Mouse (Mus musculus) layer of hippocampus, adult 9-10 months (tissue): Measurements from ENCODE around the gene Elavl3.
"Not testable (repeated sequence)": the region's sequence is repeated elsewhere in the genome, so short reads cannot be mapped to it uniquely, and the experiment has no call there.

Experiments
- DNase-seq: peaks from one replicate; pipeline ENCODE4 v3.0.0; 2022; ENCODE audit warnings: low spot score

The Elavl3 gene

DNA sequence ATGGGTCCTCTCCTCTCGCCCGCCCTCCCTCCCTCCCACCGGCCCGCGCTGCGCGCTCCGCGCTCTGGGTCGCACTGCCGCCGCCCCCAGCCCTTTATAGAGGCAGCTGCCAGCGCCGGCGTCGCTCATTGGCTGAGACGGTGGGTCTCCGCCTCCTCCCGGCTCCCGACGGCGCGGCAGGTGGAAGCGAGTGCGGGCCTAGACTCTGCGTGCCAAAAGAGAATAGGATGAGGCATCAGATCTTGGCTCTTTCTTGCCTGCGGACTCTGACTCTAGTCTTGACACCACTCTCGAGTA is at the start of gene Elavl3:
Elavl3 (minus strand) TSS at position 66 of the 297 bp plus-strand sequence.
- DNase-seq = no peak

DNA sequence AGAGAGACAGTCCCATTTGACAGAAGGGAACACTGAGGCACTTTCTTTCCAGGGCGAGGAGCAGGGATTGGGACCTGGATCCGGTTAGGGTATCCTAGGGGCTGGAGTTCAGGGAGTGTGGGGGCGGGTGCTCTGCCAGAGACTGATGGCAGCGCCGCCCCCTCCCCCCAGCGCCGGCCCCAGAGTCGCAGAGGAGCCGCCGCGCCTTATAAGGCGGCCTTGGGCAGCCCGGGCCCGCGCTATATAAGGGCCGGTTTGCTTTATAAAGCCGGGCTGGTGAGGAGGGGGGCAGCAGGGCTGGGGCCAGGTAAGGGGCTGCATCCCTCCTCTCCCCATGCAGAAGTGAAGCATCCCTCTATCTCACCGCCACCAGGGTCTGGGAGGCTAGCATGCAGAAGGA is 48.1 kb upstream of the Elavl3 start:
- no peak for DNase-seq

DNA sequence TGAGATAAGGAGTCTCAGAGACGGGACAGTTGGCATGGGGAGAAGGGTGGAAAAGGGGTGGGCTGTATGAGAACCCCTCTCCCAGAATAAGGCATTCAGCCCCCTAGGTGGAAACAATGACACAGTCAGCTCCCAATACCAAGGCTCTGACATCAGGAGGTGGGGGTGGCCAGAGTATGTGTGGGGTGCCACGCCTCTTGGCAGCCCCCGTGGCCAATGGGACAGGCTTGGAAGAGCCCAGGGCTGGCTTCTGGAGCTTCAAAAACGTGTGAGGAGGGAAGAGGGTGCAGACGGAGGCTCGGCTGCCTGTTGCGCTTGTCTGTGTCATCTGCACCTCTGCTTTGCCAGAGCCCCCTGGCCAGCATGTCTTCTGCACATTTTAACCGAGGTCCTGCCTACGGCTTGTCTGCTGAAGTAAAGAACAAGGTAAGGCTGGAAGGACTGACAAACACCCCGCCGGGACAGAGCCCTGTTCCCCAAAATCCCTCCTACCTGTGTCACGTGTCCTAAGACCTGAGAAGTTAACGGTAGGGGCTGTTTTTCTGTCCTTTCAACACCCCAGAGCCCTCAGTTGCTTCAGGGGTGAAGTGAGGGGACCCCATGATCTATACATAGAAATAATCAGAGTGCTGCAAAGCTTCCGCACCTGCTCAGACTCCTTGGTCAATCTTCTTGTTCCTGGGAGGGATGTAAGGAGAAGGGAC is 47.3 kb upstream of the Elavl3 start, which contains the start of gene Cnn1:
Cnn1 (plus strand) TSS at position 224 of the 704 bp plus-strand sequence.
- DNase-seq = no peak

DNA sequence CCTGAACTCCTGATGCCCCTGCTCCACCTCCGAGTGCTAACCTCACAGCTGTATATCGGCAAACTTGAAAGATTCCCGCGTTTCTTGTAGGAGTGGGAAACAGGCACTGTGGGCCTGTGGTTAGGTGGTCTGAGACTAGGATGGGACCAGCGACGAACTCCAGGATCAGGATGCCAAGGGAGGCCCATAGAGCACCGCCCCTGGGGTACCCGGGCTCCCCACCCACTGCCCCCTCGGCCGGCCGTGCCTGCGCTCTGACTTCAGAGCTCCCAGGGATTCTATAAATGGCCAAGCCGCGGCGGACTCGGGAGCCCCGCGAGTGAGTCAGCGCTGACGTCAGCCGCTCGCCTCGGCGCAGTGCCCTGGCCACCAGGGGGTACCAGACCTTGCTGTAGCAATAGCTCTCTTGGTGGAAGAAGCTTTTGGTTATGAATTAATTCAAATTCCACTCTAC is 44.1 kb upstream of the Elavl3 start:
- no peak for DNase-seq

DNA sequence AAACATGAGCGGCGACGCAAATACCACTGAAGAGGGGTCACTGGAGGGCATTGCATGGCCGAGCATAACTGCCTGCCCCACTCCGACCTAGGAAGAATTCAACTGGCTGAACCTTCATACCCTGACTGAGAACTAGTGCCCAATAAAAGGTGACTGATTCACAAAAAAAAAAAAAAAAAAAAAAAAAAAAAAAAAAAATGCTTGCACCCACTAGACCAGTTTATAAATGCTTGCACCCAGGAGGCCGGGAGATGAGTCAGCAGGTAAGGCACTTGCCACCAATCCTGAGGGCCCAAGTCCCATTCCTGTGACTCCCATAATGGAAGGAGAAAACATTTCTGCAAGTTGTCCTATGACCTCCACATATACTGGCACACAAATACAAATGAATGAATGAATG is 40.9 kb upstream of the Elavl3 start:
- DNase-seq = no peak

DNA sequence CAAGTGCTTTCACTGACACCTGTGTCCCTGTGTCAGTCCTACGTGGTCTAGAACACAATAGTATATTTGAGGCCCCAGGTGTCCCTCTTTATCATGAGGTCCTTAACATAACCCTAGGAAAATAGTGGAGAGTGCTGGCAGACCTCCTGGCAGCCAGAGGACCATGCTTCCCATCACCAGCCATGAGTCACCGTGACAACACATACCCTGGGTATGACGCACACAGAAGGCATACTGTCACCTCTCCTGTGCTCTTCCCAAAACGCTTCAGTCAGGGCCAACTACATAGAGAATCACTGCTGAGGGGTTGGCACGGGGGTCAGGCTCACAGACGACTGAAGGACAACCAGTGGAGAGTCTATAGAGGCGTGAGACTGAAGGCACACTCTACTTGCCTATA is 38.2 kb upstream of the Elavl3 start:
- no peak for DNase-seq

DNA sequence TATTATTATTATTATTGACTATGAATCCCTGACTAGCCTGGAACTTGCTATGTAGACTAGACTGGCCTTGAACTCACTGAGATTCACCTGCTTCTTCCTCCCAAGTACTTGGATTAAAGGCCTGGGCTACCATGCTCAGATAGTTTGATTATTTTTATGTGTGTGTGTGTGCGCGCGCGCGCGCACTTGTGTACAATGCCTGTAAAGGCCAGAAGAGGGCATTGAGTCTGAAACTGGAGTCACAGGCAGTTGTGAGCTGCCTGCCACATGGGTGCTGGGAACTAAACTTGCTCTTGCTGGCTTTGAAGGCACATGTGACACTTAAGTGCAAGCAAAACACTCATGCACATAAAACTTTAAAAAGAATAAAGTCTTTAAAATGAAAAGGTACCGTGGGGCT is 37.5 kb upstream of the Elavl3 start:
- no peak for DNase-seq

DNA sequence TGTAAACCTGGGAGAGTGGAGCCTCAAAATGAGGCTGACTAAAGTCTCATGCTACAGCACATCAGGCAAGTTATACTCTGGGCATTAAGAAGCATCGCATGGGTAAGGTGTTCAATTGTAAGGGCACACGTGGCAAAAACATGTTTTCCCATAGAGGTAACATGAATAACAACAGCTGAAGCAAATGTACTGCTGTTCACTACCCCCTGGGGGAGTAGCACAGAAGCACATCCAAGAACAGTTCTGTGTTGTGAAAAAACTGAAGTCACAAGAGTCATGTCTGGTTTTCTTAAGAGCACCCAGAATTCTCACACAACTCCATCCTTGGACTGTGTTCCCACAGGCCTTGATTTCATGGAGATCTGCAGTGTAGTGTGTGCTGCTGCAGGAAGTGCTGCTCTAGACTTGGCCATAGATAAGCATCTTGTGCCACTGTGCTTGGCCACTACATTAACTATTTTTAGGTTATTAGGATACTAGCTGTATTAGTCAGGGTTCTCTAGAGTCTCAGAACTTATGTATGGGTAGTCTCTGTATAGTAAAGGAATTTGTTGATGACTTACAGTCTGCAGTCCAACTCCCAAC is 35.3 kb upstream of the Elavl3 start:
- DNase-seq = no peak

DNA sequence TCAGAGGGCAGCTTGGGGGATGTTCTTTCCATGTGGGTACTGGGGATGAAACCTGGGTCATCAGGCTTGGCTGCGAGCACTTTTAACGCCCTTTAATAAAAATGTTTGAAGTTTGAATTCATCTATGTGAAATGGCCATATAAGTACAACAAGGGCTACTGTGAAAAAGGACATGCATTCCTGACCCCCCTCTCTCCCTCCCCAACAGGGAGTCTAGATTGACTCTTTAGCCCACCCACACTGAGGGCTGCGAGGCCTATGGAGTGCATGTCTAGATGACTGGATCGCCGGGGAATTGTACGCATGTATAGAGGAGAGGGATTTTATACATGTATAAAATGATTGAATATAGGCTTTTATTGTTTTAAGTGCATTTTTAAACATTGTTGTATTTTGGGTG is 34.2 kb upstream of the Elavl3 start:
- no peak for DNase-seq

DNA sequence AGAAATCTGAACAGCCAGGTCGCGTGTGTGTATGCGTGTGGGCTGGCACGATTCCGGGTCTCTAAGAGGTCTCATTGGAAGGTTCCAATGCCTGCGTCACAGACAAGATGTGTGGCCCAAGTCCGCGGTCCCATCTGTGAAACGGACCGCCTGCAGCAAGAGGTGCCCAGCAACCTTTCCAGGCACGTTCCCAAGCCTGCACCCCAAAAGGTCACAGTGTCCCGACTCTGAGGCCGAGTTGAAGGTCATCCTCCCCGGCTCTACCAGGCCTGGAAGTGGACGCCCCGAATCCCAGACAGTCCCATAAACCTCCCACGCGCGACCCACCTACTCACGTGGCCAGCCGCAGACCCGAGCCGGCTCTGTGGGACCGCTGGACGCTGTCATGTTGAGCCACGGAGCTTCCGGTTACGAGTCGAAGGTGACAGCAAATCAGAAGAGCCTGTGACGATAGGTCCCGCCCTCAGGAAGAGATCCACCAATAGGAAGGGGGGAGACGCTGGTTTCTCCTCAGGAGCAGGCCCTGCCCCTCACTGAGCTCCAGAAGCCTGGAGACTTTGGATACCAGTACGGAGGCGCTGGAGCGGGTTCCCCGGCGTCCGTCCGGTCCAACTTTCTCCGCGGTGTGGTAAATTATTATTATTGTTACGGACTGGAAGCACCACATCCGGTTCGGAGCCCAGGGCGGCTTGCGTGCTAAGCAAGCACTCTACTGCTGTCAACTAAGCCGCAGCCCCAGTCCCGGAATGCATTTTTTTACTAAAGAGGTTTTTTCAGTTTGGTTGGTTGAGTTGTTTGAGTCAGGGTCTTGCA is 33.4 kb upstream of the Elavl3 start, which contains the start of gene Ecsit:
Ecsit (minus strand) TSS at position 417 of the 813 bp plus-strand sequence.
- DNase-seq = peak; percentile 91

DNA sequence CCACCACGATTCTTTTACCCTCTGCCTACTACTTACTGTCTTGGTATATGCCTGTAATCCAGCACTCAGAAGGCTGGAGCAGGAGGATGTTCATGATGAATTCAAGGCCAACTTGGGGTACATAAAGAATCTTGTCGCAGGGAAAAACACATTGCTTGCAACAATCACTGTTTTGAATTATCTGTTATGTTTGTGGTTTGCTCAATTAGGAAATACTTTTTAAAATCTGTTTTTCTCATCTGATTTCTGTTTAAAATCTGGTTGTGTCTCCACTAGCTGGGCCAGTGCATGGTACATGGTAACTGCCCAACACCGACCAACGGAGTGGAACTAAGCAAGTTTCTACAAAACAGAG is 32.8 kb upstream of the Elavl3 start:
- no peak for DNase-seq

DNA sequence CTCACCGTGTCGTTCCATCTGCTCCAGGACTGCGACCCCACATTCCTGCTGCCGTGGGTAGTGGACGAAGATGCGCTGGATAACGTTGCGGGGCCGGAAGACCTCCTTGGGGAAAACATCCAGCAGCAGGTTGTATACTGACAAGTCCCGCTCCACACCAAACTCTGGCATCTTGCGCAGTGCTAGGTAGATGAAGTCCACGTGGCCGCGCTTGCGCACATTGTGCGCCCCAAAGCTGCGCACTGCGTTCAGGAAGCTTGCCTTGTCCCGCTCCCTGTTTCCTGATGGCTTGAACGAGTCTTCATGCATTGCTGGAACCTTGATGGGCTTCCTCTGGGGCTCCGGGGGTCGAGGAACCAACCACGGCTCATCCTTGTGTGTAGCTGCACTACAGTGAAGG is 24.4 kb upstream of the Elavl3 start:
- no peak for DNase-seq

DNA sequence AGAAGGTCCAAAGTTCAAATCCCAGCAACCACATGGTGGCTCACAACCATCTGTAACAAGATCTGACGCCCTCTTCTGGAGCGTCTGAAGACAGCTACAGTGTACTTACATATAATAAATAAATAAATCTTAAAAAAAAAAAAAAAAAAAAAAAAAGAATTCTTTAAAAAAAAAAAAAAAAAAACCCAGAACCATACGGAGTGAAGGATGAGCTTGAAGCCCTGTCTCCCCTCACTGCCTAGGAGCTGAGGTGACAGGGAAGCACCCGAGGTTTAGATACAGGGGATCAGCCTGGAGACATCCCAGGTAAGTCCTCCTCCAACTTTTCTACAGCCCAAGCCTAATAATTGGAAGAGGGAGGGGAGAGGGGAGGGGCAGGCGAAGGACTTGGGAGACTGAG is 24.0 kb upstream of the Elavl3 start:
- DNase-seq = not testable (repeated sequence)

DNA sequence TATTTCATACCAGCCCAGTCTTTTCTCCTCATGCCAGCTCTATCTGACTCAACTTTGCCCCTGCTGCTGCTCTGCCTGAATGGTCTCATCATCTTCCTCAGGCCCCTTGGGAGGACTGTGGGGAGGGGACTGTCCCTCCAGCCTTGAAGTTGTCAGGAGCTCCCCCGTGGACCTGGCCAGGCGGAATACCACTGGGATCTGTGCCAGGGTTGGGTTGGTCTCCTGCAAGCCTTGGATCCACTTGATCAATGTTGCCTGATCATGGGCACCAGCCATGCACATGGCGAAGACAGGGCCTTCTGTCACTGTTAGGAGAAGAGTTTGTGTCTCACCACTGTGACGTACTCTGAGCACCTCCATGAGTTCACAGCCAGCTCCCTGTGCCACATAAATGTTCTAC is 20.5 kb upstream of the Elavl3 start:
- no peak for DNase-seq

DNA sequence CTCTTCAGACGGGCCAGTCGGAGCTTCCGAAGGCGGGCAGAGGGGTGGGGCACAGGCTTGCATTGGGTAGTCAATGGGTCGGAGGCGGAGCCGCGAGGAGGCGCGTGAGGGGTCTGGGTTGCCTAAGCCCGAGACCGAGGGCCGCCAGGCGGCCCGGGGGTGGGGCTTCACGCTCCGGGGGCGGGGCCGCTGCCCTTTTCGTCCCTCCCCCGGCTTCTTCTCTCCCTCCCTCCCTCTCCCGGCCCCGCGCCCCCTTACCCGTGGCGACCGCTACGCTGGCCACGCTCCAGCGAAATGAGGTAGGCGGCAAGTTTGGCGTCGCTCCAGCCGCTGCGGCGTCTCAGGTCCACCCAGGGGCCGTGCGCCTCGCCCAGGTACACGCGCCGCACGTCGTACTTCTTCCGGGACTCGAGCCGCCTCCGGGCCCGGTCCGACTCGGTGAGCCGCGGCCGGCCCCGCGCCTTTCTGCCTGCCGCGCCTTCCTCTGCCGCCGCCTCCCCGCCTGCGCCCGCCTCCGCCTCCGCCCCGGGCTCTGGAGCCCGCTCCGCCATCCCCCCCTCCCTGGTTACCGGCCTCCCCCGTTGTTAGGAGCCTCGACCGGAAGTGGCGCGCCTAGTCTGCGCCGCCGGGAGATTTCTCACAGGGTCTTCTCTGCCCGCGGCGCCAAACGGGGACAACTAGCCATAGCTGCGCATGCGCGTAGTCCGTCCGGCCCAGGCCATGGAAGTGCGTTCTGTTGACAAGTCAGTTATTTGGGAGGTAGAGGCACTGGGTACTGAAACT is 19.2 kb upstream of the Elavl3 start, which contains the start of the genes Gm49318 and Zfp653:
Gm49318 (minus strand) TSS at position 469 of the 783 bp plus-strand sequence.
Zfp653 (minus strand) TSS at position 586 of the 783 bp plus-strand sequence.
- DNase-seq = peak; percentile 87

DNA sequence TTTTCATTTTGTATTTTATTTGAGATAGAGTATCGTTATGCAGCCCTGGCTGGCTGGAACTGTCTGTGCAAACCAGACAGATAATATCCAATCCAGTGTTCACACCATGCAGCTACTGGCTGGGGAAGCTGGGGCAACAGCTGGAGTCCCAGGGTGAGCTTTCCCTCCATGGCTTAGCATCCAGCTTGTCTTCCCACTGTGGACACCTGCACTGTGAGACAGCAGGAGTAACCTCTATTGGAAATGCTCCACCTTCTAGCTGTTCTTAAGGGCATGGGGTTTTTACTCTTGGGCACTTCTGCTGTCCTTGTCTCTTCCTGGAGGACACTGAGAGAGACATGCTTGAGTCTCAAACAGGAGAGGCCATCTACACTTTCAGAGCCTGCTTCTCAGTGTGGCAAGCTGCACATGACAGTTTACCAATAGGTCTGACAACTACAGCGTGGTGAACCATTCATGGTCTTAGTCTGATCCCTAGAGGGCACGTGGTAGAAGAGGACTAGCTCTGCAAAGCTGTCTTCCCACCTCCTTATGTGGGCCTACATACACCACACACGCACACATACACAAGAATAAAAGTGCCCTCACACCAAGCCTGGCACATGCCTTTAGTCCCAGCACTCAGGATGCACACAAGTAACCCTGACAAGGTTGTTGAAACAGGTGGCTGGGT is 18.2 kb upstream of the Elavl3 start:
- no peak for DNase-seq

DNA sequence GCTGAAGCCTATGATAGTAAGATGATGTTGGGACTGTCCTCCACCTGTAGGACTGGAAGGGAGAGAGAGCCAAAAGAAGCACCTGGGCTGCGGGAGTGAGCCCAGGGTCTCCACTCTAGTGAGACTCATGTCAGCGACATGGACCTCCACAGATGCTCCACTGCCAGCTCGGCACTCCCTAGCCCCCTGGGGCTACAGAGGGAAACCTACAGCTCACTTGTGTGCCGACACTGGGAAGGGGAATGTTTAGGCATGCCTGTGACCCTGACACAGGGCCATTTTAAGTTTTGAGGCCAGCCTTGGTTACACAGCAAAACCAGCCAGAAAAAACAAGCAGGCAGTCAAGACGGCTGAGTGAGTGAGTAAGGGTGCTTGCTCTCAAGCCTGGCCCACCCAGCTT is 15.4 kb upstream of the Elavl3 start:
- no peak for DNase-seq

DNA sequence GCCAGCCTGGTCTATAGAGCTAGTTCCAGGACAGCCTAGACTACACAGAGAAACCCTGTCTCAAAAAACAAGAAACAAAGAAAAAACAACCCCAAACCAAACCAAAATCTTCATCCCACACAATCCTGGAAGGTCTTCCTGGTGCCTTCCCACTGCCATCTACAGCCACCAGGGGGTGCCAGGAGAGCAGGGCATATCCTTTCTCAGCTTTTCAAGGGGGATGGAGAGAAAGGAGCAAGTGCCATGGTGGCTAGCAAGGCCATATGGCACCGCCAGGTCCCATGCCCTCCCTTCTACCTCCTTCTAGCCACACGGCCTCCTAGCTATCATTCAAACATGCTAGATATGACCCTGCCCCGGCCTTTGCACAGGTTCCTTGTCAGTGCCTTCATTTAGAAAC is 14.6 kb upstream of the Elavl3 start:
- DNase-seq = no peak

DNA sequence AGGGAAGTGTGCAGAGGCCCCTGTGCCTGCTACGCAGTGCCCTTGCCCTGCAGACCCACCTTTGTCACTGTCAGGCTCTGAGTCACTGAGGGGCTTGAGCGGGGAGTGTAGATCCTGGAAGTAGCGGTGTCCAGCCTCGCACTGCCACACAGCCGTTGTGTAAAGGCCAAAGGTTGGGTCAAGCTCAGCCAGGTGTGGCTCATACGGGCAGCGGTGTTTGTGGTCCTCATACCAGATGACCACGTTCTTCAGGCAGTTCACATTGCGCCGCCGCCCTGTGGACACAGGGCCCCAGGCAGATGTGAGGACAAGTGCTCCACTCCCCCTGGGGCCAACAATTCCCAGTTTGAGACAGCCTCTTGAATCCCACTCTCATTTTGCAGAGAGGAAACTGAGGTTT is 13.8 kb upstream of the Elavl3 start:
- no peak for DNase-seq

DNA sequence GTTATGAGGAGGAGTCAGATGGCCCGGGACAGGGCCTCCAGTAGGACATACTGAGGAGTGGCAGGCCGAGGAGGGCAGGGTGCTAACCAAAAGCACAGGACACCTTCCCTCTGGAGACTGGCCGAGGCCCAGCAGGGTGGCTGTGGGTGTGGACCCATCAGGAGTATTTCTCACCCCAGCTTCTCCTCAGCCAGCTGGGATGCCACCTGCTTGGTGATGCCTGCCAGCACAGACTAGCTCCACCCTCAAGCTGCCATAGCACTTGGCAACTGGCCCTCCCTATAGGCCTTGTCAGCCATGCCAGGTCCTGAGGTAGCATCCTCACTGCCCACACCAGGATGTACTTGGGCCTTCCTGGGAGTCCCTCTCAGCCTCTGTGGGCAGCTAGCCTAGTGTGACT is 12.5 kb upstream of the Elavl3 start:
- DNase-seq = no peak

DNA sequence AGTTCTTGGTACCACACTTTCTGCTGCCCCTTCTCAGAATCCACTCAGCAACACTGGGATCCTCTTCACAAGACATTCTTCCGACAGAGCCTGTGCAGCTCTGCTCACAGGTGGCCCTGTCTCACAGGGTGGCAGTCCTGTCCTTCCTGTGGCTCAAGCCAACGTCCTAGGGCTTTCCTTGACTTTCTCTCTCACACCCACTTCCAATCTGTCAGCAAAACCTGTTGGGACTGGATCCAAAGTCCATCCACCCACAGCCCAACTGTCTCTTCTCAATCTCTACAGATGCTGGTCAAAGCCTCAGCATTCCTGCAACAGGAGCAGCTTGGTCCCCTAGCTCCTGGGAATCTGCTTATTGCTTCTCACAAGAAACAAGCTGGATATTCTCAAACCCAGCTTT is 9.5 kb upstream of the Elavl3 start:
- DNase-seq = peak; percentile 65

DNA sequence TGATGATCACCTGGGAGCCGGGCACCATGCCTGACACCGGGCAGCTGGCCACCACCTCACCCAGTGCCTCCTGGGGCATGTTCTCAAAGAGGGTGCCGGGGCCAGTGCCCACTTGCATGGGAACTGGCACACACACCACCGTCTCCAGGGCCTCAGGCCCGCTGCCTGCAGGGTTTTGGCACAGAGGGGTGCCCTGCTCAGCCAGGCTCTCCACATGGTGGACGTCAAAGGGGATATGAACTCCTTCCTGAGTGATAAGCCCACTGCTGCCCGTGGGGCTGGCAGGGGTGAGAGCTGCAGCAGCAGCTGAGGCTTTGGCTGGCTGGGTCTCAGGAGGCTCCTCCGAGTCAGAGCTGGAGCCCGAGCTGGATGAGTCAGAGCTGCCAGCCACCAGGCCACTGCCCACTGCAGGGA is 6.2 kb upstream of the Elavl3 start:
- no peak for DNase-seq
